Mouse (Mus musculus) c-Kit-negative CD71-positive TER-119-positive erythroid progenitor cells, embryonic 14.5 days (primary cell): Measurements from ENCODE around the gene St6galnac5.

Experiments
- DNase-seq: peaks from one replicate; pipeline ENCODE4 v3.0.0-alpha.2; 2013; ENCODE audit warnings: low read depth, low spot score

The St6galnac5 gene

DNA sequence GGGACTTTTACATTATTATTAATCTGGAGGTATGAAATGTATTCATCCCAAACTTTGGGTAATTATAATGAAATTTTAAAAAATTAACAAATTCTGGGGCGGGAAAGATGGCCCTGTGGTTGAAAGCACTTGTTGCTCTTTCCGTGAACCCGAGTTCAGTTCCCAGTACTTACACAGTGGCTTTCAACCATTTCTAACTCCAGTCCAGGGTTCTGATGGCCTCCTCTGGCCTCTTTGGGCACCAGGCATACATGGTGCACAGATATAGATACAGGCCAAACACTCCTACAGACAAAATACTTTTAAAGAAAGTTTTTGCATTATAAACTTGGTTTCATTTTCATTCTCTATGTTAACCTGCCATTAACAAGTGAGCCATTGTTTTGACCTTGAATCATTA is 68.4 kb downstream of the St6galnac5 start:
- DNase-seq, result no peak

DNA sequence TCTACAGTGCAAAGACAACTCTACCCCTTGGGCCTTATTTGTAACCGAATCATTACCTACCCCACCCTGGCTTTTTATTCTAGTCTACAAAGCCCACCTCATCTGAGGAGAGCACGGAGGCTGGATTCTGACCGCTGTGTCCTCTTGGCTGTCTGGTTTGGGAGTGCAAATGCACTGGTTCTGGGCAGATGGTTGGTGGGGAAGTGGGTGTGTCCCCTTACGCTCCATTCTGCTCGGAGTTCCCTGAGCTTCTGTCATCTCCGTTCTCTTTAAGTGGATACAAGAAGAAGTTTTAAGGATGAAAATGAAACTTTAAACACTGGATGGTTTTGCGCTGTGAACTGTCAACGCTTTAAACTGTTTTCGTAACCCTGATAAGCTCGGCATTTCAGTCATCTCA is 68.9 kb downstream of the St6galnac5 start:
- no peak for DNase-seq

DNA sequence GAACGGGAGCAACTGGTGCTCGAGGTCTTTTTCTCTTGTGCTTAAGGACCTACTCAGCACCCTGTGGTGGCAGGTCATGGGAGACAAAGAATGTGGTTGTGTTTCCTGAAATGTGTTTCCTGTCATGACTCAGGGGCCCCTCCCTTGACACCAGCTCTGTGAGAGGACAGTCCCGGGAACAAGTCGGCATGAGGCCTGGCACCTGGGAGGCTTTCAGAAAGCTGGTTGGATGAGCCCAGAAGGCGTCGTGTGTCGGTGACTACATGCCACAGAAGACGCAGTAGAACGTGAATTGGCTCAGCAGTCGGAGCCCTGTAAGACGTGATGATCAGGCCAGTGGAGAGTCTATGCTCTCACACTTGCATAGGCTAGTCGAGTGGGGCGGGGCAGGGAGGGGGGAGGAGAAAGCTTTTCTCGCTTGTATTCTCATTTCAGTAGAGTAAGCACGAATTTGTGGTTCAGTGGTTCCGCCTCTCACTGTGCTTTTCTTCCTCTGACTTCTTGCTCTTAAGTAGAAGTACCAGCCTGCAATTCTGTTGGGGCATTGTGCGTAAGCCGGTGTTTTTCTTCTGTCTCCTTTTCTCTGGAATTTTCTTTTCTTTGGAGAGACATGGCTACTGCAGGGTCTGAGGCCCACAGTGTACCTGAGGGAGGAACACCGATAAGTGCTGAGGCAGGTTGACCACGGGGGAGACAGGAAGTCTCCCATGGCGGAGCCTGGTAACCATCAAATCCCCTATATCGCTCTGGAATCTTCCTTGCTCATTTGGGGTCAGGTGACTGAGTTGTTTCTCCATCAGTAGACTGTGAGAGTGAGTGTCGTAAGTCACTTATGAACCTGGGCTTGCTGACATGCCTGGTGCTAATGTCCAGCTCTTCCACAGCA is 69.6 kb downstream of the St6galnac5 start:
- no peak for DNase-seq

DNA sequence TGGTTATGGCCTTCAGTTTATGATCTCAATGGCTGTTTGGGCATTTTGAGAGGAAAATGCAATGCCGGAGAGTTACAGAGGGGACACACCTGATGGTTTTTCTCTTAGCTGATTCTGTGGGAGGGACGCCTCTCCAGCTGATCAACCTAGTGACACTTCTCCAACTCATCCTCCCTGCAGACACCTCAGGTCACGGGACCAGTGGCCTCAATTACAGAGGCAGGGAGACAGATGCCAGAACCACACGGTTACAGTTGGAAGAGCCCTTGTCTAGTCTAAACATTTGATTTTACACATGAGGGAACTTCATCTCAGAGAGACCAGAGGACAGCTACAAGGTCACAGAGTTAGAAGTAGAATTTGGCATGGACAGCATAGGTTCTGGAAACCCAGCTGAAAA is 70.5 kb downstream of the St6galnac5 start:
- DNase-seq, result no peak

DNA sequence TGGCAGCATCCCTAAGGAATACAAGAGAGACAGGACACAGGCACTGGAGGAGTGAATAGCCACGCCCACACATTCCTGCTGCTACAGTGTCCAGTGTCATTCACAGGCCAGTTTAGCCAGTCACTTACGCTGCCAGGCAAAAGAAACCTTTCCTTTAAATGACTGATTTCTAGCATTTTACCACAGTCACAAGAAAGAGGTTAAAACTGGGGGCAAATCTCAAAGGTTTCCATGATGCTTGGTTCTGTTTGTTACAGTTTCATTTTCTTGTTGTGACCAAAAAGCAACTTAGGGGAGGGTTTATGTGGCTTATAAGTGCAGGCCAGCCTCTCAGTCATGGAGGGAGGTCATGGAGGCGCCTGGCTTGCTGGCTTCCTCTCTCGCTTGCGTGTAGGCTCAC is 74.4 kb downstream of the St6galnac5 start:
- DNase-seq, result no peak

DNA sequence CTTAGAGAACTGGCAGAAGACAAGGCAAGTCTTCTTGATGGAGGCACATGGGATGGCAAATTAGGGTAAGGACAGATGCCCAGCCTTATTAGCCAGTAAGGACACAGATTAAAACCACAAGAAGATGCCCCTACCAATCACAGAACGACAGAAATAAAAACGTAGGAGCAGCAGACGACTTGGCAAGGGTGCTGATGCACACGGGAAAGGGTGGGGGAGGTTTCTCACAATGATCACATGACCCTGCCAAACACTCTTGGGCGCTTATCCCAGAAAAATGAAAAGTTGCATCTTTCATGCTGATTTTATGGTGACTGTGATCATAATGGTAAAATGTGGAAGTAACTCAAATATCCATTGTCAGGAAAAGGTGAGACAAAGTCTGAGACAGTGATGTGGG is 75.0 kb downstream of the St6galnac5 start:
- no peak for DNase-seq

DNA sequence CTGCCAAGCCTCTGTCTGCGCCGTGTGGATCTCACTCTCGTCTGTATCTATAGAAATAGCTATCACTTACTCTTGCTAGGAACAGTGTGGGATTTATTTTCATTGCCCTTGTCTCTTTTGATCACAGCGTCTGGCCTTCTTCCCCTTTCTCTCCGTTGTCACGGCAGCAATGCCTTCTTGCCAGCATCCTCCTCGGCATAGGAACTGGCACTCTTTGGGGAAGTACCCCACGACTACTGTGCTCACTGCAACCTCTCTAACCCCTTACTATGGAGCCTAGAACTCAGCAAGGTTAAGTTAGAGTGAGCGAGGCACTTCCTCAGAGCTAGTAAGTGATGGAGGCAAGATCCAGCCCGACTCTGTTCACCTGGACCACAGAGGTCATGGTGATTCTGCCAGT is 76.2 kb downstream of the St6galnac5 start:
- DNase-seq, result no peak

DNA sequence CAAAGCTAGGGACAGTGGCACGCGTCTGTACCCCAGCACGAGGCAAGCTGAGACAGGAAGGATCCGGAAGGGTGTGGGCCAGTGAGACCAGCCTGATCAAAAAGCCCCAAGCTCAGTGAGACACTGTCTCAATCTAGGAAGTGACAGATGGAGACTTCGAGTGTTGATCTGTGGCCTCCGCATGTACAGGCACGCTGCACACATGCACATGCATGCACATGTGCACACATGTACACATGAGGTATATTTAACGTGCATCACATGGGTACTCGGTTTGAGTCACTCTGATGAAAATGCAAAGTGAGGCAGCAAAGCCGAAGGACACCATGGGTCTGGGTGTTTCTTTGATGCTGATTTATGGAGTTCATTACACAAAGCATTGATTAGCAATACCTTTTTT is 77.0 kb downstream of the St6galnac5 start:
- no peak for DNase-seq

DNA sequence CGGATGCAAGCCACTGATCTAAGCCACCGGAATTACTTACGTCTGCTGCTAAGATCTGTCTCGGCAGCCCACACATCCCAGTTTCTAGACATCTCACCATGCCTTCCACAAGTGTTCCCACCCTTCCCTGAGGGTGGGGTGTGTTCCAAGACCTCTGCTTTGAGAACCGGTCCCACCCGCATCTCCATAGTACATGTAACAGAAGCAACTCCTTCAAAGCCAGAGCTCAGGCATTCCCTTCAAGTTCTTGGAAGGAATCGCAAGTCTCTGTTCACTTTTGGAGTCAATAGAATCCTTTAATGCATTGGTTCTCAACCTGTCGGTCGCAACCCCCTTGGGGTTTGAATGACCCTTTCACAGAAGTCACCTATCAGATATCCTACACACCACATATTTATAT is 83.1 kb downstream of the St6galnac5 start:
- no peak for DNase-seq

DNA sequence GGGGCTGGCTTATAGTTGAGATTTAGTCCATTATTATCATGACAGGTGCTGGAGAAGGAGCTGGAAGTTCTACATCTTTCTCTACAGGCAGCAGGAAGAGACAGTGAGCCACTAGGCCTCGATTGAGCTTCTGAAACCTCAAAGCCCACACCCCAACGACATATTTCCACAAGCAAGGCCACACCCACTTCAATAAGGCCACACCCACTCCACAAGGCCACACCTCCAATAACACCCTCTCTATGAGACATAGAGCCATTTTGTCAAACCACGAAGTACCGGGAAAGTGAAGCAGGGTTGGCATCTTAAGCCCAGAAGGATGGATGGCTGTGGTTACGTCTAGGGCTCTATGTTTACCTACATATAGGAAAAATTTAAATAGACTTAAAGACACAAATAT is 84.8 kb downstream of the St6galnac5 start:
- no peak for DNase-seq

DNA sequence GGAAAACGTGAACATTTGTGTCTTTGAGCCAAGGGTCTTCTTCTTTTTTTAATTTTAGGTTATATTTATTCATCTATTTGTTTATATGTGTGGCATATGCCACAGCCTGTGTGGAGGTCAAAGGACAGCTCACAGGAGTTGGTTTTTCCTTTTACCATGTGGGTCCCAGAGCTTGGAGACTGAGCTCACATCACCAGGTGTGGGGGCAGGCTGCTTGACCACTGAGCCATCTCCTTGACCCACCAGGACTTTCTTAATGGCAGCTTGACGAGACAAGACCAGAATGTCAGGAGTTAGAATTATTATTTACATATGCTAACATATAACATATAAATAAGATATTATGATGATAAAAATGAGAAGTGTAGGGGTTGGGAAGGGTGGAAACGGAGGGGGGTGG is 85.9 kb downstream of the St6galnac5 start:
- DNase-seq, result no peak

DNA sequence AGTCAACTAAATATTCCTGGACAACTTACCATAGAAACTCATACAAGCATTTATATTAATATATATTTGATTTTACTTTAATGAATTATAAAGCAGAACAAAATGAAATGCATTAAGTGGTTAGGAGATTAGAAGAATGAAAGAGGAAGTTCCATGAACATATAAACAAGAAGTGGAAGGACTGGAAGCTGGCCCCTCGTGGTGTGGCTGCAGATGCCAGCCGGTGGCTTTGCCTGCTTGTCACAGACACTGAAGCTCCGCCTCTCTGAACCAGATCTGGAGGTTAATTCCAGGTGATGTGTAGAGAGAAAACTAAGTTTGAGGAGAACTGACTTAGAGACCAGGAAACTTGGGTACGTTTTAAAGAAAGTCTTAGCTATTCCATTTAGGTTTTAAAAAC is 87.1 kb downstream of the St6galnac5 start:
- no peak for DNase-seq

DNA sequence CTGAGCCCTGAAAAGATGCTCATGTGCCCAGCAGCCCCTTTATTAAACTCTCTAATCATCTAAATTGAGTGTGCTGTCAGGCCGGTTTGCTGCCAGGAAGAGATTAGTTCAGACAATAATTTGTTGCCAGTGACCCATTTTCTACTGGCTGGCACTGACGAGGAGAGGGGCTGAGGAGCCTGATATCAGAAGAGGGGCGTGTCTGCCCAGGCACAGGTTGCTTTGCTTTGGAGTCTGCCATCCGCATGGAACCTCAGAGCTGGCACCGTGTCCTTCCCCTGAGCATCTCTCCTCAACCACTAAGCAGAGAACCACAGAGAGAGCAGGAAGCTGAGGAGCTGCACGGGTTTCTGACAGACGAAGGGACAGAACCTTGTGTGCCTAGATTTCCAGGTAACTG is 93.9 kb downstream of the St6galnac5 start:
- DNase-seq, result no peak

DNA sequence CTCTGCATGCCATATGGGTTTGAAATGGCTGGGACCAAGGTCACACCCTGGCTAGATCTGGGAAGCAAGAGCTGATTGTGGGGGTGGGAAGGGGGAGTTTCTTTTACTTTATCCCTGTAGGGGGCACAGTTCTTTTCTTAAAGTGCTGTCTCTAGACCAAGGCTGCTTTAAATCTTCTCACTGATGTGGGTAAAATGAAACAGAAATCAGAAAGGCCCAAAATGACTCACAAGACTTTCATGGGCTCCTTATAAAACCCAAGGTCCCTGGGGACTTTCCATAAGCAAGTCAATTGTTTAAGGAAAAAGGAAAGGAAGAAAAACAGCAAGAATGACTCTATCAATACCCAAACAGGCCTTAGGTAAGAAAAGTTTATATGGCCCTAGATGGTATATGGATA is 95.3 kb downstream of the St6galnac5 start:
- no peak for DNase-seq

DNA sequence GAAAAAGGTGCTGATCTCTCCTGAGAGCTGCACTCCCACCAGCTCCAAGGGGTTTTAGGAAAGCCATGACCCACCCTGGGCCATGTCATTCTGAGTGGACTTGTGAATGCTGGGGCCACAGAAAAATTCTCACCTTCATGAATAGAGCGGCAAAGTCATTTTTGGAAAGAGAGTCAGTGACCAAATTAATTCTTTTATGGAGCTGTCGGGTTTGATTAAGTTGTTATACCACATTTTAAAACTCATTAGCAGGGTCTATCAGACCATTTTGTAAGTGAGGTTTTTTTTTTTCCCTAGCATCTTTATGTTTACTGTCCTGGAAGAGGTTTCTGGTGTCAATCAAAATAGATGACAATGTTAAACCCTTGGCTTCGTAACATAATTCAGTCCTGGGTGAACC is 98.5 kb downstream of the St6galnac5 start:
- DNase-seq, result no peak

DNA sequence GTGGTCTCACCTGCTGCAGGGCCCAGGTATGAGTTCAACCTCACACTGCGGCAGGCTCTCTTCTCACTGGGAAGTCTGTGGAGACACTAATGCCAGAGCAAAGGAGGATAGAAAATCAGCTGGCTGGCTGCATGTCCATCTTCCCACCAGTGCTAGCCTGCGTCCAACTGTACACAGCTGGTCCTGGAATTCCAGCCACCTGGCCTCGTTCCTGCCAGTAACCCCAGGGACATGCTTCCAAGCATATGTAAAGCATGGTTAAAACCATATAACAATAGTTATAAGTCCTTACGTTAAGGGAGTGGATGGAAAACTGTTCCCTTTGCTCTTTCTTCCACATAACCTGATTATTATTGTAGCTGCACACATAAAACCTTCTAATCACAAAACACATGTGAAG is 100.3 kb downstream of the St6galnac5 start:
- no peak for DNase-seq

DNA sequence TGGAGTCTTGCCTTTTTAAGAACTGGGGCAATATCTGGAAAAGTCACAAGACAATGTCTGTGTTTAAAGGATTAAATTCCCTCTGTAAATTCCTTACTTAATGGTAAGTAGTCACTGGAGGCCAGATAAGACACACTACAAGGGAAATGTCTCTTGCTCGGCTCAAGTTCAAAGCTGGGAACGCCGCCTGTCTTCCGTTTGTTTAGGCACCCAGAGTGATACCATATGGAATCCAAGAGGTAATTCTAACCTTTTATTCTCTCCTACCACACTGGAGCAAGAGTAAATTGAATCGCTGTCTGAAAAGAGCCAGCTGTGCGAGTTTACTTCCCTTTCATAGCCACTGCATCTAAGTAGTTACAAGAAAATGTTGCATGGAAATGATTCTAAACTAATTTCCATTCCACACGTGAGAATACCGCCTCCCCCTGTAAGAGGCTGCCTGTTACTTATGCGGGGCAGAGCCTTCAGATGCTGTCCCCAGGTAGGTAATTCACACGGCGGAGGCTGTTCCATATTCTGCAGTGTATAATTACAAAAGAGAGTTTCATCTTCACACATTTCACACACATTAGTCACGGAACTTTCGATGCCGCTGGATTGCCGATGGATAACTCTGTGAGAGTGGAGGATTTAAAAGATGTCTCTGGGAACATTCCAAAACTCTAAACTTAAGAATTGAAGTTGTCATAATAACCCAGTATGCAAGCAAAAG is 101.8 kb downstream of the St6galnac5 start:
- DNase-seq, result no peak

DNA sequence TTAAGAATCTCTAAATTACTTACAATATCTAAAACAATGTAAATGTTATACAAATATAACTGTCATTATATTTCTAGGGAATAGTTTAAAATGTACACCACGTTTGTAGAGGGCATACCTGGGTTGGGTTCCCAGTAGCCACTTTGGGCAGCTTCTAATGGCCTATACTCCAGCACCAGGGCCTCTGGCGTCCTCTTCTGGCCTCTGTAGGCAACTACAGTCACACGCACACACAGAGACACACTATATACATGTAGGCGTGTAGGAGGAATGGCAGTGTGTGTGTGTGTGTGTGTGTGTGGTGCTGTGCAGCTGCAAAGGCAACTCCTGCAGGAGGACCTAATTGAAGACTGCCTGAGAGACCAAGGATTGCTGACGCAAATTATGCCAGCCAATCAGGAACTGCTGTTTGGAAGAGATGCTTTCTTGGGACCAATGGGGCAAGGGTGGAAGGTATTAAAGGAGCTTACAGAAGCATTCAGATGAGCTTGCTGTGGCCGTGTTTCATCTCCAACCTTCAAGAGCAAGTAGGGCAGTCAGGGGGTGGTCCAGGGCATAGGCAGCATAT is 106.2 kb downstream of the St6galnac5 start:
- no peak for DNase-seq

DNA sequence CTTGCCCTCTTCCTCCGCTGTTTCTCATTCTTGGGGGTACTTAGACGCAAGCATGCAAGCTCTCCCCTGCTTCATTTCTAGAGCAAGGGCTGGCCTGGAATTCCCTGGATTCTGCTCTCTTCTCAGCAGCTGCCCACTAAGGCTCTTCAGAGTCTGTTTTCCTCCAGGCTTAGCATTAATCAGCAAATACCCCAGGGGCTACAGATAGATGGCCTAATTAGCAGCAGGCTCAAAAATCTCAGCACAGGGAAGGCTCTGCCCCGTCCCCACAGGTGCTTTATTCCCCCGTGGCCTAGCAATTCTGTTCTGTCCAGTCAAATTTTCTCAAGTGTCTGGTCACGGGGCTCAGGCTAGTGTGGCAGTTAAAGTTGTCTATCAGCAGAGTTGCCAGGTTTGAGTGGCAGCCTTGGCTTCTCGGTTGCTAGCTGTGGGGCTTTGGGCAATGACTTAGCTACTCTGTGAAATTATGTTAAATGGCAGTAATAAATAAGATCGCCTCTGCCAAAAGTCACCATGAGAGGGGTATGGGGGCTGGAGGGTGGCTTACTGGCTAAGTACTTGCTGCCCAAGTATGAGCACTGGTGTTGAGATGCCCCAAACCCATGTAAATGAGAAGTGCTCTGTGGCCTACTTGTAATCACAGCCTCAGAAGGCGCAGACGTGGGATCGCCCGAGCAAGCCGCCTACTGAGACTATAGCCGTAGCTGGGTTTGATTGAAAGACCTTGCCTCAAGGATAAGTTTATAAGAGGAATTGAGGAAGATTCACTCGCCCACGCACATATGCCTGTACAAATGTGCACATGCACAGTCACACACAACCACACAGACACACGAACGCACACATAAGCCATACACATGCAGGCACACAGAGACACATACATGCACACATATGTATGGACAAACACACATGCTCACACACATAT is 107.4 kb downstream of the St6galnac5 start:
- no peak for DNase-seq

DNA sequence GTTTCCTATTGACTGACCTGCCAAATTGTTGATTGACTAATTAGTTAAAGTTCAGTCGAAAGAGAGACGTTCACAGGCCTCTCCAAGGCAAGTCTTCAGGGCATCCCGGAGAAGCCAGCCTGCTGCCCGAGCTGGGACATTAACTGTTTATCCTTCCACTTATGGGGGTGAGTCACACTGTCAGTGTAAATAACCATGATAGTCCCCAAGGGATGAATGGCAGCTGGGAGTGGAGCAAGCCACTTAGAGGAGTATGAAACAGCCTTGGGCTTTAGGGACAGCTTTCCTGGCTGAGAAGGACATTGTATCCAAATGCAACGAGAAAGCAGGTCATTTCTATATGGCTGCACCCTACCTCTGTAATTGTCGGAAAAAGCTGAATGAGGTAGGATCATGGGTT is 109.5 kb downstream of the St6galnac5 start:
- DNase-seq, result no peak

DNA sequence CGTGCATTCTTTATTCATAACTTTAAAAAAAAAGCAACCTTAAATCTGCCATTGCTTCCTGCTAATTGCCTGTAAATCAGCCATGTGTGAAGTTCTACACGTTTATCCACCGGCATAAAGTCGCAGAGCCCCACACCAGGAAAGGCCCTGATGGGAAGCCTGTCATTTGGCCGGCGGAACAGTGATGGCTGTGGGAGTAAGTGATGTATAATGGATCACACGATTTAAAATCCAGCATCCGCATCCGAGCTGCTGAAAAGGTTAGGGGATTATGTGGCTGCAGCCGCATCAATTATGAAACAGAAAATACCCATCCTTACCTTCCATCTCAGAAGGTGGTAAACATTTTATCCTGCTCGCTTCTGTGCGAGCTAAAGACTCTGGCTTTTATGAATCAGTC is 110.0 kb downstream of the St6galnac5 start:
- no peak for DNase-seq
